8 mouse cellular contexts compared by ENCODE assay signal in genomic region chr15:79262375-79262774, GRCm38 (mm10). TPM values are rescaled to one million over a fixed set of nuclear protein-coding genes. Genes with fewer than 3 reads are reported as not detected.
DNase-seq lines count a peak whose midpoint lies in the region; ATAC-seq and TF ChIP-seq lines count a peak whose summit lies in the region.

No protein-coding gene starts in this region.

- no peak overlapping the region for H3K4me3 ChIP-seq in thymus, adult 2 months (ENCODE audit: control insufficient read depth, insufficient read depth, low read length)
- H3K4me3 ChIP-seq in small intestine, adult 2 months (ENCODE audit: low read depth, low read length) = no peak overlapping the region

- TF ChIP-seq CTCF in thymus, adult 2 months (IDR thresholded peaks at IDR 0.05; ENCODE audit: borderline replicate concordance, control insufficient read depth, extremely low read depth, insufficient read depth, low read length, poor library complexity) = peak; percentile 45; the same call in 1 of the 2 replicates
- peak; percentile 37; the same call in 1 of the 2 replicates for TF ChIP-seq CTCF in small intestine, adult 2 months (IDR thresholded peaks at IDR 0.05; ENCODE audit: extremely low read depth, insufficient read length, insufficient replicate concordance, low read depth, low read length)

- H3K27me3 ChIP-seq in thymus, adult 2 months (ENCODE audit: control insufficient read depth, insufficient read depth, low read length) = peaks cover 10% of the 10 kb centered on the region
- H3K27me3 ChIP-seq in small intestine, adult 2 months (ENCODE audit: control insufficient read depth, insufficient read depth, low read length) = no peaks in the 10 kb centered on the region

- WGBS in thymus, adult 2 months = 33% methylated on average over 13 of the region's 13 CpGs
- WGBS in small intestine, adult 2 months = 69% methylated on average over 13 of the region's 13 CpGs

- TF ChIP-seq POLR2A in thymus, adult 2 months (IDR thresholded peaks at IDR 0.05; ENCODE audit: control insufficient read depth, extremely low read depth, insufficient read depth, low read length, poor library complexity) = no peak
- TF ChIP-seq POLR2A in small intestine, adult 2 months (IDR thresholded peaks at IDR 0.05; ENCODE audit: low read depth, low read length) = no peak

- DNase-seq in CD4-positive, CD25-positive, alpha-beta regulatory T cell, adult 2 months (ENCODE audit: low read depth, low spot score) = peak; percentile 57
- no peak for DNase-seq in thymus, adult 2 months
- DNase-seq in thymus, adult 18-20 months = no peak
- DNase-seq in kidney, postnatal 4 days = peak; percentile 63 to 75
- DNase-seq in urinary bladder, postnatal 4 days (ENCODE audit: low spot score in 2 of 2) = no peak
- DNase-seq in testis, postnatal 14 days (ENCODE audit: low spot score) = no peak

- H3K4me1 ChIP-seq in thymus, adult 2 months (replicated peaks; ENCODE audit: control insufficient read depth, insufficient read depth, low read length) = peaks cover 21% of the 10 kb centered on the region
- peaks cover 16% of the 10 kb centered on the region for H3K4me1 ChIP-seq in small intestine, adult 2 months (ENCODE audit: control insufficient read depth, insufficient read depth, insufficient read length, low read length)

- no peak overlapping the region for H3K27ac ChIP-seq in thymus, adult 2 months (ENCODE audit: control insufficient read depth, insufficient read depth, low read length)
- H3K27ac ChIP-seq in small intestine, adult 2 months (ENCODE audit: insufficient read depth, low read depth, low read length) = no peak overlapping the region

- ATAC-seq in CD4-positive, CD25-positive, alpha-beta regulatory T cell, adult 4 months = no peak

- no peaks in the 10 kb centered on the region for H3K36me3 ChIP-seq in thymus, adult 2 months (ENCODE audit: control insufficient read depth, insufficient read depth, low read length)
- H3K36me3 ChIP-seq in small intestine, adult 2 months (ENCODE audit: control insufficient read depth, insufficient read depth, low read length) = peaks cover 84% of the 10 kb centered on the region

RNA-seq across cellular contexts. Expression of gene Slc16a8, which starts 7.8 kb away (rescaled TPM):
- not detected for polyA plus RNA-seq in CD4-positive, CD25-positive, alpha-beta regulatory T cell, adult 4 months (2017; shearing (Covaris generic))
- 0.15 TPM in 1 of 2 replicates, not detected in the other for polyA plus RNA-seq in thymus, adult 2 months (2012; rRNA removed)
- polyA plus RNA-seq in small intestine, adult 2 months (2012; rRNA removed) = 0.75 and 2.6 TPM in 2 replicates

RNA-seq across cellular contexts. Expression of gene Baiap2l2, which starts 23.0 kb away (rescaled TPM):
- not detected for polyA plus RNA-seq in CD4-positive, CD25-positive, alpha-beta regulatory T cell, adult 4 months (2017; shearing (Covaris generic))
- 0.68 and 2.9 TPM in 2 replicates for polyA plus RNA-seq in thymus, adult 2 months (2012; rRNA removed)
- polyA plus RNA-seq in small intestine, adult 2 months (2012; rRNA removed) = 139 and 542 TPM in 2 replicates

RNA-seq across cellular contexts. Expression of gene Gm49486, which starts 33.2 kb away (rescaled TPM):
- under 1 TPM in 1 of 2 experiments, not detected in 1; 0.52 TPM for polyA plus RNA-seq in CD4-positive, CD25-positive, alpha-beta regulatory T cell, adult 4 months (2017; shearing (Covaris generic))
- polyA plus RNA-seq in thymus, adult 2 months (2012; rRNA removed) = 0.11 and 0.24 TPM in 2 replicates
- polyA plus RNA-seq in small intestine, adult 2 months (2012; rRNA removed) = 0.05 and 0.08 TPM in 2 replicates

RNA-seq across cellular contexts. Expression of gene Pick1, which starts 33.4 kb away (rescaled TPM):
- 10 to 100 TPM in 1 of 2 experiments, 1 to 10 TPM in 1; 6.0 to 10.5 TPM for polyA plus RNA-seq in CD4-positive, CD25-positive, alpha-beta regulatory T cell, adult 4 months (2017; shearing (Covaris generic))
- 27.1 and 27.7 TPM in 2 replicates for polyA plus RNA-seq in thymus, adult 2 months (2012; rRNA removed)
- 20.8 and 27.9 TPM in 2 replicates for polyA plus RNA-seq in small intestine, adult 2 months (2012; rRNA removed)

Comparison
In these comparisons a context has a peak if more than half of its experiments do, and no peak if none do; other contexts are left out.
1. DNase-seq: peak in CD4-positive, CD25-positive, alpha-beta regulatory T cell, adult 2 months (single experiment) and kidney, postnatal 4 days (2 of 2); none in thymus, adult 2 months (single experiment), thymus, adult 18-20 months (0 of 2), urinary bladder, postnatal 4 days (0 of 2) and testis, postnatal 14 days (single experiment).
2. RNA of gene Baiap2l2, which starts 23.0 kb away (polyA plus RNA-seq): 139 to 542 TPM in small intestine, adult 2 months; 0.68 to 2.9 TPM in thymus, adult 2 months and not detected in CD4-positive, CD25-positive, alpha-beta regulatory T cell, adult 4 months; every median in the first group is over 10 times any median in the second.